Mouse (Mus musculus) liver (tissue): ENCODE data around the gene Atp8a2.
"Not testable (repeated sequence)": the region's sequence is repeated elsewhere in the genome, so short reads cannot be mapped to it uniquely, and the experiment has no call there.

Experiments
- DNase-seq: peaks from one replicate; pipeline ENCODE4 v3.0.0-alpha.2; 2020; ENCODE audit warnings: mixed read lengths

Gene Atp8a2

GRCm38 (mm10) chr14:59838446-59839259 lies 358.3 kb downstream of the Atp8a2 start:
- not testable (repeated sequence) for DNase-seq

- not testable (repeated sequence) for DNase-seq
Observed at GRCm38 (mm10) chr14:59837691-59838241, 359.2 kb downstream of the Atp8a2 start.

GRCm38 (mm10) chr14:59836876-59837543 lies 360.0 kb downstream of the Atp8a2 start:
- DNase-seq: no peak

DNA sequence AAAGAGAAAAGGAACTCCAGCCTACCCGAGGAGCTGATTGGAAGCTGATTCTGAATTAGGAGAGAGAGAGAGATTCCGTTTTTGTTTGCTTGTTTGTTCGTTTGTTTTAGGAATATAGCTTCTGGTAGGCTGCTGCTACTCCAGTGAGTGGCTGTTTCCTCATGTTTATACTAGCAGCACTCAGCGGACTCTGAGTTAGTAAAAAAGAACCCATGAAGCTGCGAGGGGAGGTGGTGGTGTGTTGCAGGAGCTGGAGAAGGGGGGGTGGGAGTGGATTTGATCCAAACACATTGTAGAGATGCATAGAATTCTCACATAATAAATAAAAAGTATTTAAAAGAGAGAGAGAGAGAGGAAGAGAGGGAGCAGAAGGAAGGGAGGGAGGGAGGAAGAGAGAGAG lies 367.4 kb downstream of the Atp8a2 start:
- DNase-seq: no peak

DNA sequence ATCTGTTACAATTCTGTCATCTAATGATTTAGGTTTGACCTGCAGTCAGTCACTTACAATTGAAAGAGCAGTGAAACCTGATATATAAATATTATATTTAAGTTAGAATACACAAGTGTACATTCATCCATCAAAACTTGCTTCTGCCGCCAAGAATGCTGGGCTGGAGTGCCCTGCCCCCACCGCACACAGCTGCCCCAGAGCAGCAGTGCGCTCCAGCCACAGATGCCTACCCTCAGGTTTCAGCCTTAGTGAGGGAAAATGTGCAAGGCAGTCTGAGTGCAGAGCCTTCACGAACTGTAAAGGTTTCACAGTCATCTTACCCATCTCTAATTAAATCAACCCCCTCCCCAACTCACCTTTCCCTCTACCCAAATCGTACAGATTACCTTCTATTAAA lies 369.6 kb downstream of the Atp8a2 start:
- no peak for DNase-seq

DNA sequence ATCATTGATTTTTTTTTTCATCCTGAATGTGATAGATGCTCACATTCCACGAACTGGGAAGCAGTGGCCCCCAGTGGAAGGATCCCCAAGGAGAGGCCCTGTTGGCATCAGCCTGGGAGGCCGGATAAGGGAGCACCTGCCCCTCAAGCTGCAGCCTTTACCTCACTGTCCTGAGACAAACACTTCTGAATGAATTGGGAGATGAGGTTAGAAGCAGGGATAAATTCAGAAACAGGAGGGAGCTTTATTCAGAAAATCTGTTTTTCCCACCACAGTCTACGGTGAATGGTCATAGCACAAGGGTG lies 376.9 kb downstream of the Atp8a2 start:
- DNase-seq: no peak

DNA sequence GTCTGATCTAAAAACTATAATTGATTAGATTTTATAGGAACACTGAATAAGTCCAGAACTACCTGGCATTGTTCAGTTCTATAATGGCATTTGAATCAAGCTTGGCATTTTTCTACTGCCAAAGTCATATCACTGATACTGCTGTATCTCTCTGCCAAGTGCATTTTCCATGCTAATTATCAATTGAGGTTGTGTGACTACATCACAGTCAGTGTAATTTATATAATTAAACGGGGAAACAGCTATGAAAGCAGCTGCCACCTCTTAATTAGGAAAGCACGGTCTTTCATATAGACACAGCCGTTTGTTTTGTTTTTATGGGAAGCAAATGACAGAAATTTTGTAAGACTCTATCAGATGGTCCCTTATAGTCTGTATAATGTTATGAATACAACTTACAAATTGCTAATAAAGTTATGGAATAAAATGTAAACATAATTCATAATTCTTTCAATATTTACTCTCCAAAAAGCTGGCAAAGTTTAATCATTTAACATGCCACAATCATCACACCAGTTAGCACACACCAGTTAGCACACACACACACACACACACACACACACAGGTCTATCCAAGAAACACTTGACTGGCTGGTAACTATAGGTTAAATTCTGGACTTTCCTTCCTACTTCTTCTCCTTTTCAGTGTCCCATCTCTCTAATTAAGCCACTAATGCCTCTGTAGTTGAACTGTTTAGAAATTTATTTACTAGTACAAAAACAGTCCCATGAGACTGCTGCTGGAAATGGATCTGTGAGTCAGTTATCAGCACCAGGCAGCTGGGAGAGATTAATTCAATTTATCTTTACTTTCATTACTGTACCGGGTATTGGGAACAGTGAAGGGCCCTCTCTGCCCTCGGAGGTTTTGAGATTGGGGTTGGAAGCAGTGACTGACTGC lies 377.5 kb downstream of the Atp8a2 start:
- no peak for DNase-seq

- not testable (repeated sequence) for DNase-seq
Observed at GRCm38 (mm10) chr14:59810316-59810715, 386.7 kb downstream of the Atp8a2 start.

DNA sequence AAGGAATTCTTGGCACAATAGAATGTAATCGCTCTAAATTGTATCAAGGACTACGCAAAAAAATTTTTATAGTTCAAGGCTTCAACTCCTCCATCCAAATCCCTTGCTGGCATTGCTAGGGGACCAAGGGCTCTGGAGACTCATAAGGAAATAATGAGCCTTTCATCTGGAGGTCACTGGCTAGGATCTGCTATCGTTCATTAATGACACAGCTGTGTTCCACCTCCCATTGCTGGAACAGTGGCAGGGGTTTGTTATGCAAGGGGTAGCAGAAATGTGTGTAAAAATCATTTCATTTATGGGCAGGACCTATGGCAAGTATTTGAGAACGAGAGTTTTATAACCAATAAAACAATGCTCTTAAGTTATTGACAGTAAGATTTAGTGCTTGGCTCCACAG lies 387.2 kb downstream of the Atp8a2 start:
- DNase-seq: no peak

- DNase-seq: no peak
Observed at GRCm38 (mm10) chr14:59807528-59808300, 389.3 kb downstream of the Atp8a2 start.

DNA sequence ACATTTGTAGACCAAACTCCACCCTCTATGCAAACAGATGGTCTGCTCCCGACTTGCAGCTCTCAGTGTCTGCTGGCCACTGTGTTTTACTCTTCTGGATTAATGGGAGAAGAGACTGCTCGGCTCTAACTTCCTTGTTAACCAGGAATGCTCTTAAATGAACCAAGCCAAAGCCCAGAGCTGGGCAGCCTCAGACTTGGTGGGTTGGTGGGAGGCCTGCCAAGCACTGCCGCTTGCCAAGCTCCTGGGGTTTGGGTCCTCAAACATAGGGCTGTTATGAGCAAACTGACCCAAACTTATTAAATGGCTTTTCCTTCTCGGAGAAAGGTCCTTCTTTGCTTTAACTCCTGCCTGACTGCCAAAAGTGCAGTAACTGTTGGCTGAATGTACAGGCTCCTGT lies 390.1 kb downstream of the Atp8a2 start:
- DNase-seq: no peak

- DNase-seq: no peak
Observed at GRCm38 (mm10) chr14:59806159-59806558, 390.8 kb downstream of the Atp8a2 start.

- no peak for DNase-seq
Observed at GRCm38 (mm10) chr14:59805683-59806082, 391.3 kb downstream of the Atp8a2 start.

- no peak for DNase-seq
Observed at GRCm38 (mm10) chr14:59801961-59802599, 394.9 kb downstream of the Atp8a2 start.

DNA sequence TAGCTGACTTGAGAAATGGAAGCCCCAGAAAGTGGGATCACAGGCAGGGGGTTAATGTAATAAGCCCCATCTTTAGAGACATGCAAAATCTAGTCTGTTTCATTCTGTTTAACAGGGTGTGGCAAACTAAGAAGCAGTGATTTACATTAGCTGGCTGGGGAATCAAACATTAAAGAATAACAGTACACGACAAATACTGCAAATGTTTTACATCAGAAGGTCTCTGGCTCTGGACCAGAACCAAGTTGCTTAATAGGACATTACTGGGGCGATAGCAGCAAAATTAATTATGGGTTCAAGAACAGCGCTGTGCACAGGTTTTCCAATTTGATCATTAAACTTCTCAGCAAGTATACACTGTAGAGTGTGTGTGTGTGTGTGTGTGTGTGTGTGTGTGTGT lies 397.5 kb downstream of the Atp8a2 start:
- DNase-seq: no peak

DNA sequence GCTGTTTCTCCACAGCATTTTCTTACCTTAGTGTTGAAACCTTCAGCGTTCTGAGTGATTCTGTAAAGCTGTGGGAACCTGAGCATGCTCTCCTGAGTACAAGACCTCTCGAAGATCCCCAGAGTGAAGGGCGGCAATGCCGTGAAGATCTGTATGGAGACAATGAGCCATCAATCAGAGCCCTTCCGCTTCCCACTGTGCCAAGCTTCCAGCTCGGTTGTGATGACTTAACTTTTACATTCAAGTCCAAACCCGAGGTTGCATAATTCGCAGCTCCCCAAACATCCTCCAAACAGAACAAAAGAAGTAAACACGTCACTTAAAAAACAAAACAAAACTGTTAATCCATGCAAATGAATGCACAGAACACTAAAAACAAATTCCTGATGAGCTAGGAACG lies 403.1 kb downstream of the Atp8a2 start:
- no peak for DNase-seq

DNA sequence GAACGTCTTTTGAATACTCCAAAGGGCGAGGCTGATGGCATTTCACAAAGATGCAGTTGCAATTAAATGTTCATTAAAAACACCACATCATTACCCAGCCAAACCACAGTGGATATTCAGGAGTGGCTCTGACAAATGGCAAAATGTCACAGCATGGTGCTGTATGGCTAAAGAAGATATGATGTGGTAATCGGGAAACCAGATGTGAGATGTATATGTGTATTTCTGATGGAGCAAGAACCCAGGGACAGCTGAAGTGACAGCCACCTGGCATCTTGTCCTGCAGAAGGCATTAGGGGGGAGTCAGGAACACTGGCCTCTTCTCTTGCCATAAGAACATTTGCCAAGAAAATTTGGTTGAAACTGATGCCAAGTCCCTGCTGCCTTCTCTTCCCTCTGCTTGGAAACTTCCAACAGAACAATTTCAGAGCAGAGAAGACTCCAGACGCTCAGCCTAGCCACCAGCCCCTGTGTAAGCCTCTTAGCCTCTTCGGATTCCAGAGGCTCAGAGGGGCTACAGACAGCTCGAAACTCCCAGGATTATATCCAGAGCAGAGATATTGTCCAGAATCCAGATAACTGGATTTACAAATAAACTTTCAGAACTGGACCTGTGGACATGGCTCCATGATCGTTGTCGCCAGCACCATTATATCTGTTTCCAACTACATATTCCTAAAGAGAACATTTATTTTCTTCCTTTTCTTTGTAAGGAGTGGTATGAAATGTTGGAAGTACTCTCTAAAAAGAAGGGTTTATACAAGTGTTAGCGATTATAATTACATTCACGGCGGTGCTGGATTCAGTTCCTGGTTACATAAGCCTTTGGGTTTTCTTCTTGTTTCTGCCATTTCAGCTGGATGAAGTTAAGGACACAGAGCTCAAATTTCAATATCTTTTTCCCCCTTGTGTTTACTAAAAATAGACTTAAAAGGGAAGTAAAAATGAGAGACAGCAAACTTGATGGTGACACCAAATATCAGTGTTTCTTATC lies 413.3 kb downstream of the Atp8a2 start:
- DNase-seq: no peak

DNA sequence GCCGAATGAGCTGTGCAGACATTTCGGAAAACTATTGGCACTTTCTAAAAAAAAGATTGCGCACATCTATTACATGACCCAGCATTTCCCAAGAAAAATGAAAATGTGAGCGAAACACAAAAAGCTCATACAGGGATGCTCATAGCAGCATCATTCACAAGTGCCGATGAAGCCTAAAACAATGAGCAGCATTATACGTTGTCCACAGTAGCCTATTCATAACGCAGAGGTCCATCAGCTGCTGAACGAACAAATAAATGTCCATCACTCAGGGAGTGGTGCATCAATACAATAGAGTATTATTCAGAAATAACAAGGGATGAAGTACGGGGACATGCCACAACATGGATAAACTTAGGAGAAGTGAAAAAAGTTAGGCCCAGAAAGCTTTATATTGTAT lies 416.6 kb downstream of the Atp8a2 start:
- DNase-seq: no peak

GRCm38 (mm10) chr14:59762227-59762626 lies 434.8 kb downstream of the Atp8a2 start:
- no peak for DNase-seq

DNA sequence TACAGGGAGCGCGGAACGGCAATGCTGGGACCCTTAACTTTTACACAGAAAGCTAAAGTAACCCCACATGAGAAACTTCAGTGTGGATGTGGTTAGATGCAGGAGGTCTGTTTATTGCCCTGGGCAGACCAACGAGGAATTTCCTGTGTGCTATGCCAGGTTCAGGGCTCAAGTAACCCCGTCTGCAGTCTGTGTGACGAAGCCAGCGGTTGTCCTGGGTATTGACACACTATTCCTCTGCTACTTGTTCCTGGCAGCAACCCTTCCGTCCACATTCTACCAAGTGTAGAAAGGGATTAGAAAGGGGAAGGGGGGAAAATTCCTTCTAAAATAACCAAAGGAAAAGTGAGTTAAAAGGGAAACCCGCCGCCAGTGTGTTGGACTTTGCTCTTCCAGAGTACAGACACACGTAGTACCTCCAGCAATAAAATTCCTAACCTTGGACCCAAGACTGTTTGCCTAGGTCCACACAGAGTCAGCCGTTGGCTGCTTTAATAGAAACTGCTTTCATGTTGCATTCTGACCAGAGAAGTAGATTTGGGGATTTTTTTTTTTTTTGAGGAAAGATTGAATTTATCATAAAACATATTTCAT lies 437.0 kb downstream of the Atp8a2 start:
- DNase-seq: no peak
